Mouse (Mus musculus): ENCODE data around the gene Galr3. TPM values are rescaled to one million over a fixed set of nuclear protein-coding genes. Genes with fewer than 3 reads are reported as not detected.

The Galr3 gene
- polyA plus RNA-seq, 1 experiment from 2014 or later = not detected

DNA sequence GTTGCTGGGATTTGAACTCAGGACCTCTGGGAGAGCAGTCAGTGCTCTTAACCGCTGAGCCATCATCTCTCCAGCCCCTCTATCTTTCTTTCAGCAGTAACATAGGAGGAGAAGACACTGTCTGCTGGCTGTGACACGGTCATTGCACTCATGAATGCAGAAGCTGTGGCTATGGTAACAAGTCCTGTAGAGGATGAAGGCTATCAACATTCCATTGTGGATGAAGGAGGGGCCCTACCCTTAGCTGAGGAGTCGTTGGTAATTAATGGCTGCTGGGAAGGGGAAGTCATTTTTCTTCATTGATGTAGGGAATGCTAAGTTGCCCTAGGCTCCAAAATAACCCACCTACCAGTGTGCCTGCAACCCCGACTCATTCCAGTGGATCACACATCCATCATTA lies 23.5 kb upstream of the Galr3 start:
- H3K27ac ChIP-seq (replicated peaks; ENCODE audit: low read depth, low read length) = no peak overlapping the region
- no peak for ATAC-seq (ENCODE audit: insufficient number of reproducible peaks, low FRiP score, low TSS enrichment, low read depth)
- H3K4me2 ChIP-seq (ENCODE audit: low read depth, severe bottlenecking) = no peak overlapping the region
- WGBS = 34% methylated on average over 4 of the region's 4 CpGs
- H3K9ac ChIP-seq (ENCODE audit: low read length) = no peak overlapping the region
- no peaks in the 10 kb centered on the region for H3K9me3 ChIP-seq (ENCODE audit: control insufficient read depth, low read length)
- peaks cover 4% of the 10 kb centered on the region; the same call in 1 of the 2 replicates for H3K4me1 ChIP-seq (ENCODE audit: control insufficient read depth, insufficient read depth, low read length)
- no peaks in the 10 kb centered on the region for H3K36me3 ChIP-seq (ENCODE audit: control insufficient read depth, insufficient read depth, low read length)
- no peaks in the 10 kb centered on the region for H3K27me3 ChIP-seq (ENCODE audit: control insufficient read depth, insufficient read depth, low read length)
- no peak for DNase-seq (ENCODE audit: low spot score)
- H3K4me3 ChIP-seq (ENCODE audit: low read depth, low read length) = no peak overlapping the region

DNA sequence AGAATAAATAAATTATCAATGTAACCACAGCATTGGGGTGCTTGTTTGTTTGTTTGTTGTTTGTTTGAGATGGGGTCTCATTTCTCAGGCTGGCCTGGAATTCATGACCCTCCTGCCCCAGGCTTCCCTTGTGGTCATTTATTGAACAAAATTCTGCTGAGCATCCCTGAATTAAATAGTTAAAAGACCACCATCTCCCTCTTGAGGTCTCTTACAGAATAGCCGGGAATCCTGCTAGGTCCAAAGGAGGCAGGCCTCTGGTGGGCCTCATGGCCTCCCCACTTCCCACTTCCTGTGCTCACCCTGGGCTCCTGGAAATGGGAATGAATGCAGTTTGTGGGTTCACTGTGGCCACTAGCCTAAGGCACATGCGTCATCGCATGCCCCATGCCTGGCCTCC lies 22.8 kb upstream of the Galr3 start:
- no peak overlapping the region for H3K27ac ChIP-seq (replicated peaks; ENCODE audit: low read depth, low read length)
- H3K9ac ChIP-seq (ENCODE audit: low read length) = 0 out of 2 replicates have a peak overlapping the region, but pooled peaks have one; percentile 32
- peaks cover 4% of the 10 kb centered on the region; the same call in 1 of the 2 replicates for H3K4me1 ChIP-seq (ENCODE audit: control insufficient read depth, insufficient read depth, low read length)
- DNase-seq (ENCODE audit: low spot score) = no peak
- no peaks in the 10 kb centered on the region for H3K27me3 ChIP-seq (ENCODE audit: control insufficient read depth, insufficient read depth, low read length)
- no peak overlapping the region for H3K4me2 ChIP-seq (ENCODE audit: low read depth, severe bottlenecking)
- ATAC-seq (ENCODE audit: insufficient number of reproducible peaks, low FRiP score, low TSS enrichment, low read depth) = 0 out of 2 replicates have a peak, but pooled peaks have one; percentile 13
- H3K9me3 ChIP-seq (ENCODE audit: control insufficient read depth, low read length) = no peaks in the 10 kb centered on the region
- H3K36me3 ChIP-seq (ENCODE audit: control insufficient read depth, insufficient read depth, low read length) = no peaks in the 10 kb centered on the region
- 52% methylated on average over 3 of the region's 3 CpGs for WGBS
- H3K4me3 ChIP-seq (ENCODE audit: low read depth, low read length) = no peak overlapping the region

DNA sequence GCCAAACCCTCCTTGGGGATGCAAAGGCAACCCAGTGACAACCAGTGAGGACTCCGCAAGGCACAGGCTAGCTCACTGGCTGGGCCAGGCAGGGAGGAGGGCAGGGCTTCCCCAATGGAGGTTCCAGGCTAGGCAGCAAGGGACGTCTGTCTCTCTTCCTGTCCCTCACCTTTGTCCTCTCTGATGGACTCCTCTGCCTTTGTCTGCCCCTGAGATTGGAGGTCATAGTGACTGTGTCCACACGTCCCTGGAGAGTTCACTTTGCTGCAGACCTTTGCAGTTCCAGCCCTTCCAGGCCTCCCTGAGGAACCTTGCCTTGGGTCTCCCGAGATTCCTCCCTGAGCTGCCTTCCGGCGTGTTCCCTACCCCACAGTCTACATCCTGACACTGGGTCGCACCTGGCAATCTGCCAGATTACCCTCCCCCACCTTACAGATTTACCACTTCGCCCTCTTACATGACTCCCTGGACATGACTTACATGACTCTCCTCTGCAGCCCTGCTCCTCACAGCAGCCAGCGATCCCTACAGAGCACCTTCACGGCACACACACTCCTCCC lies 18.9 kb upstream of the Galr3 start:
- peaks cover 21% of the 10 kb centered on the region for H3K4me1 ChIP-seq (ENCODE audit: control insufficient read depth, insufficient read depth, low read length)
- no peak for DNase-seq (ENCODE audit: low spot score)

DNA sequence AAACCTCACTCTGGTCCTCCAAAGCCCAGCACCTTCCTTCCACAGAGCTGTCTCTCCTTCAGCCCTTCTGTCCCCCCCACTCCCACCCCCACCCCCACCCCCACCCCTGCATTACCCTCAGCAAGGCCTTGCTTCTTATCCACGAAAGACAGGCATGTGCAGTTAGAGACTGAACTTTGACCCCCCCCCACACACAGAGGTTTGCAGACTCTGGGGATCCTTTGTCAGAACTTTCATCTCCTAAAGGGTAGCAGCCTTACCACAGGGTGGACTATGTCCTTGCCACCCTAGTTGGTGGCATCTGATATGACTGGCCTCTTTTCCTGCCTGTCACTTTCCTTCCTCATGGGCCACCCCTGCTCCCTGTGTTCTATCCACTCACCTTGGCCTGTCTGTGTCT lies 18.3 kb upstream of the Galr3 start:
- no peaks in the 10 kb centered on the region for H3K36me3 ChIP-seq (ENCODE audit: control insufficient read depth, insufficient read depth, low read length)
- ATAC-seq (ENCODE audit: insufficient number of reproducible peaks, low FRiP score, low TSS enrichment, low read depth) (no peak), DNase-seq (ENCODE audit: low spot score) (no peak)
- no peak overlapping the region for H3K9ac ChIP-seq (ENCODE audit: low read length)
- no peak overlapping the region for H3K4me2 ChIP-seq (ENCODE audit: low read depth, severe bottlenecking)
- no peak overlapping the region for H3K4me3 ChIP-seq (ENCODE audit: low read depth, low read length)
- WGBS = 73% methylated on average over 1 of the region's 1 CpGs
- H3K4me1 ChIP-seq (ENCODE audit: control insufficient read depth, insufficient read depth, low read length) = peaks cover 23% of the 10 kb centered on the region
- no peak overlapping the region for H3K27ac ChIP-seq (replicated peaks; ENCODE audit: low read depth, low read length)
- H3K9me3 ChIP-seq (ENCODE audit: control insufficient read depth, low read length) = no peaks in the 10 kb centered on the region
- H3K27me3 ChIP-seq (ENCODE audit: control insufficient read depth, insufficient read depth, low read length) = no peaks in the 10 kb centered on the region

More for the DNA sequence above, 18.9 kb upstream of the Galr3 start:
- Histone ChIP-seq H3K9me3 (ENCODE audit: control insufficient read depth, low read length) (no peaks in the 10 kb centered on the region), H3K36me3 (ENCODE audit: control insufficient read depth, insufficient read depth, low read length) (no peaks in the 10 kb centered on the region), H3K27me3 (ENCODE audit: control insufficient read depth, insufficient read depth, low read length) (no peaks in the 10 kb centered on the region), H3K27ac (replicated peaks; ENCODE audit: low read depth, low read length) (no peak overlapping the region), H3K9ac (ENCODE audit: low read length) (no peak overlapping the region), H3K4me2 (ENCODE audit: low read depth, severe bottlenecking) (no peak overlapping the region), H3K4me3 (ENCODE audit: low read depth, low read length) (no peak overlapping the region)
- ATAC-seq (ENCODE audit: insufficient number of reproducible peaks, low FRiP score, low TSS enrichment, low read depth) = no peak
- WGBS = 65% methylated on average over 10 of the region's 10 CpGs

DNA sequence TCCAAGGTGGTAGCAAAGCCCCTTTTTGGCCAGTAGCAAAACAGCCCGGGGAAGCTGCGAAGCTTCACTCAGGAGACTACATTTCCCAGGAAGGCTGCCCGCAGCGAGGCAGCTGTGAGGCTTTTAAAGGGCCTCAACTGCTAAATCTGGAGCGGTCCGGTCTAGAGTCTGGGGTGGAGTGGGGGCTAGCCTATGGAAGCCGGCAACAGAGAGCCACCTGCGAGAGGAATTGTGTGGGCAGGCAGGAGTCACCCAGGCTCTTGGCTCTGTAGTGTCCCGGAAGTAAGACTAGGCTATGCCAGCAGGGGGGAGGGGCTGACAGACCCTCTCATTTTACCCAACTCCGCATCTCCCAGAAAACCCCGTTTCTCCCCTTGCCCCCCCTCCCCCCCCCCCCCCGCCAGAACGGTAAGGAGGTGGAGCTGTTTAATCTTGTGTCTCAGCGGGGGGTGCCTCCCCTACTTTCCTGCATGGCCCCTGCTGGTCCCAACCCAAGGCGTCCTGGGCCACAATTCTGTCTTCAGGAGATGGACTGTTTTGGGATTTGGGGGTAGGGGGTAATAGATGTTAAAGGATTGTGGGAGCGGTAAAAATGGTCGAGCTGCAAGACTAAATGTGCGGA lies 15.9 kb upstream of the Galr3 start:
- Histone ChIP-seq H3K4me3 (ENCODE audit: low read depth, low read length) (0 out of 2 replicates have a peak overlapping the region, but pooled peaks have one; percentile 19), H3K4me2 (ENCODE audit: low read depth, severe bottlenecking) (peak overlapping the region; percentile 37), H3K4me1 (ENCODE audit: control insufficient read depth, insufficient read depth, low read length) (peaks cover 28% of the 10 kb centered on the region), H3K27ac (replicated peaks; ENCODE audit: low read depth, low read length) (no peak overlapping the region), H3K9ac (ENCODE audit: low read length) (peak overlapping the region; percentile 32; the same call in 1 of the 2 replicates), H3K9me3 (ENCODE audit: control insufficient read depth, low read length) (no peaks in the 10 kb centered on the region), H3K36me3 (ENCODE audit: control insufficient read depth, insufficient read depth, low read length) (no peaks in the 10 kb centered on the region), H3K27me3 (ENCODE audit: control insufficient read depth, insufficient read depth, low read length) (no peaks in the 10 kb centered on the region)
- ATAC-seq (ENCODE audit: insufficient number of reproducible peaks, low FRiP score, low TSS enrichment, low read depth) (no peak), DNase-seq (ENCODE audit: low spot score) (peak; percentile 54)
- WGBS = 11% methylated on average over 17 of the region's 18 CpGs

DNA sequence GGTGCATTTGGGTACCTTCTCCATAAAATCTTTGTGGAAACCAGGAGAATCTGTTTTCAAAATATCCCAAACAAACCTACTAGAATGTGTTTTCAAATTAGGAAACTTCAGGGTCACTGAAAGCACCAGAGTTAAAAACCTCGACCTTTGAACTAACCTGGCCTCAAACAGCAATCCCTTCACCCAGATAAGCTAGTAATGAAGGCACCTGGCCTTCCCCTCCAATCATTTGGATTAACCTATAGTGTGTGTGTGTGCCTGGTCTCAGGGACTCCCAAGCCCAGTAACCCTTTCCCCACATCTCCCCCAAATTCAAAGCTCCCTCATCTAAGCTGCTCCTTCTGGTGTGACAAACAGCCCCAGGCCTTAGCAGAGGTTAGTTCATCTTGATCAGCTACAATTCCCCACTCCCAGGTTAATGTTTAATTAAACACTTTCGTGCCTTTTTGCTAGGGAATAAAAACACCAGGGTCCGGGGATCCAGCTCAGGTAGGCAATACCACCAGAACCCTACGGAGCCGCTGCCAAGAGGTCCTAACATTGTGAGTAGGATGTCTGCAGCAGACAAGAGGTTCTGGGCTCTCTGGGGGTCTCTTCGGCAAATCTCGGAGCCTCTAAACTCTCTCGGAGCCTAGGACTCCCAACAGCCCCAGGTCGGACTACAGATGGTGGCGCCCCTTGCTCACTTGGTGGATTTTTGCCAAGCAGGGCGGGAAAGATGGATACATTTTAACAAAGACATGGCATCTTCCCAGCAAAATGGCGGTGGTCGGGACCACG lies 15.0 kb upstream of the Galr3 start:
- peak overlapping the region; percentile 99 for H3K4me2 ChIP-seq (ENCODE audit: low read depth, severe bottlenecking)
- 47% methylated on average over 14 of the region's 14 CpGs for WGBS
- H3K9me3 ChIP-seq (ENCODE audit: control insufficient read depth, low read length) = no peaks in the 10 kb centered on the region
- H3K4me3 ChIP-seq (ENCODE audit: low read depth, low read length) = peak overlapping the region; percentile 82; the same call in 1 of the 2 replicates
- DNase-seq (ENCODE audit: low spot score) (no peak), ATAC-seq (ENCODE audit: insufficient number of reproducible peaks, low FRiP score, low TSS enrichment, low read depth) (no peak)
- peaks cover 28% of the 10 kb centered on the region for H3K4me1 ChIP-seq (ENCODE audit: control insufficient read depth, insufficient read depth, low read length)
- no peak overlapping the region for H3K27ac ChIP-seq (replicated peaks; ENCODE audit: low read depth, low read length)
- 0 out of 2 replicates have a peak overlapping the region, but pooled peaks have one; percentile 5 for H3K9ac ChIP-seq (ENCODE audit: low read length)
- H3K36me3 ChIP-seq (ENCODE audit: control insufficient read depth, insufficient read depth, low read length) = no peaks in the 10 kb centered on the region
- H3K27me3 ChIP-seq (ENCODE audit: control insufficient read depth, insufficient read depth, low read length) = no peaks in the 10 kb centered on the region

DNA sequence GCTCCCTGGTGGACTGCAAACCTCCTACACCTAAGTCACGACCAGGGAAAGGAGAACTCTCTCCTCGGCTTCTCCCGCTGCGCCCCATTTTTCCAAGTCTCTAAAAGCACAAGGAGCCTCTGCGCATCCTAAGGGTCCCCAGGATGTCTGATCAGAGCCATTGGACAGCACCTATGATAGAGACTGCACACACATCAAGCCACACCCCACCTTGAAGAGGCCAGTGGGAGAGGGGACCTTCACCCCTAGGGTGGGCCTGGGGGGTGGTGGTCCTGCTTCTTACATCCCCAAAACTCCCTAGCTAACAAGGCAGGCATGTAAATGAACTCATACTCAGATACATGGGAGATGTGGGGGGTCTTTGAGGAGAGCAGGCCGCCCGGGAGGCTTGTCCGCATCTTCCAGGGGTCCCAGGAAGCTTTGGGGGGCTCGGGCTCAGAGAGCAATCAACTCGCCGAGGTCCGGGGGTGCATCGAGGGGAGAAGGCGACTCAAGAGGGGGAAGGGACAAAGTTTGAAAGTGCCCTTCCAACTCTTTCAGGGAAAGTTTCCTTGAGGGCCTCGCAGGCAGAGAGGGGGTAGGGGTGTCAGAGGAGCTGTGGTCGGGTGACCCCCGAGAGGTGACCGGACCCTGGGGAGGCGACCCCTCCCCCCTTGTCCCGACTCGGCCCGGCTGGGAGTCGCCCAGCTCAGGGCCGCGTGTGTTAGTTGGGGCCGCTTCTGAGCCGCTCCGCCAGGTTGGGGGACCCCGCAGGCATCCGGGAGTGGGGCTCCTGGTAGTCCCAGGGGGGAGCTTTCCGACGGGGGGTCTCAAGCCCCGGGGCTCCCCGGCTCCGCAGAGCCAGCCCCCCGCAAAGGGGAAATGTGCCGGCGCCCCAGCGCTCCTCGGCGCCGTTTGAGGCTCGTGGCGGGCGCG lies 14.1 kb upstream of the Galr3 start:
- ATAC-seq (ENCODE audit: insufficient number of reproducible peaks, low FRiP score, low TSS enrichment, low read depth) (0 out of 2 replicates have a peak, but pooled peaks have one; percentile 6), DNase-seq (ENCODE audit: low spot score) (peak; percentile 70)
- H3K9ac ChIP-seq (ENCODE audit: low read length) = peak overlapping the region; percentile 100
- H3K4me3 ChIP-seq (ENCODE audit: low read depth, low read length) = peak overlapping the region; percentile 82
- peaks cover 28% of the 10 kb centered on the region for H3K4me1 ChIP-seq (ENCODE audit: control insufficient read depth, insufficient read depth, low read length)
- WGBS = 4% methylated on average over 45 of the region's 46 CpGs
- H3K27me3 ChIP-seq (ENCODE audit: control insufficient read depth, insufficient read depth, low read length) = no peaks in the 10 kb centered on the region
- no peaks in the 10 kb centered on the region for H3K9me3 ChIP-seq (ENCODE audit: control insufficient read depth, low read length)
- H3K4me2 ChIP-seq (ENCODE audit: low read depth, severe bottlenecking) = peak overlapping the region; percentile 99
- H3K36me3 ChIP-seq (ENCODE audit: control insufficient read depth, insufficient read depth, low read length) = no peaks in the 10 kb centered on the region
- H3K27ac ChIP-seq (replicated peaks; ENCODE audit: low read depth, low read length) = peak overlapping the region; percentile 98
